Mouse (Mus musculus): ENCODE measurements around the gene Hbb-bh1.
"Not testable (repeated sequence)": the region's sequence is repeated elsewhere in the genome, so short reads cannot be mapped to it uniquely, and the experiment has no call there.

The Hbb-bh1 gene

GRCm38 (mm10) chr7:103813152-103813551 is 29.8 kb downstream of the Hbb-bh1 start:
- not testable (repeated sequence) for DNase-seq (ENCODE audit: extremely low read depth, low read depth, low spot score)

GRCm38 (mm10) chr7:103812174-103812573 is 30.8 kb downstream of the Hbb-bh1 start:
- DNase-seq (ENCODE audit: extremely low read depth, low read depth, low spot score) = no peak

- DNase-seq (ENCODE audit: extremely low read depth, low read depth, low spot score) = no peak
These were observed 31.6 kb downstream of the Hbb-bh1 start for GRCm38 (mm10) chr7:103811223-103811845.

- no peak for DNase-seq (ENCODE audit: extremely low read depth, low read depth, low spot score)
These were observed 32.2 kb downstream of the Hbb-bh1 start for GRCm38 (mm10) chr7:103810746-103811145.

GRCm38 (mm10) chr7:103810296-103810695 is 32.7 kb downstream of the Hbb-bh1 start:
- no peak for DNase-seq (ENCODE audit: extremely low read depth, low read depth, low spot score)

- no peak for DNase-seq (ENCODE audit: extremely low read depth, low read depth, low spot score)
These were observed 33.2 kb downstream of the Hbb-bh1 start for GRCm38 (mm10) chr7:103809801-103810155.

- DNase-seq (ENCODE audit: extremely low read depth, low read depth, low spot score) = no peak
These were observed 33.8 kb downstream of the Hbb-bh1 start for GRCm38 (mm10) chr7:103808971-103809800.

GRCm38 (mm10) chr7:103808120-103808519 is 34.8 kb downstream of the Hbb-bh1 start:
- not testable (repeated sequence) for DNase-seq (ENCODE audit: extremely low read depth, low read depth, low spot score)

GRCm38 (mm10) chr7:103806856-103807255 is 36.1 kb downstream of the Hbb-bh1 start:
- DNase-seq (ENCODE audit: extremely low read depth, low read depth, low spot score) = no peak

- DNase-seq (ENCODE audit: extremely low read depth, low read depth, low spot score) = no peak
These were observed 50.1 kb downstream of the Hbb-bh1 start for GRCm38 (mm10) chr7:103792669-103793388.

GRCm38 (mm10) chr7:103791721-103792120 is 51.2 kb downstream of the Hbb-bh1 start, which contains the start of gene Olfr67:
TSS of gene Olfr67 (minus strand) at chr7:103791821.
- DNase-seq (ENCODE audit: extremely low read depth, low read depth, low spot score) = no peak
